Mouse (Mus musculus) left cerebral cortex, postnatal 14 days (tissue): ENCODE results near the gene Bahcc1. TPM values are rescaled to one million over a fixed set of nuclear protein-coding genes. Genes with fewer than 3 reads are reported as not detected.

Experiments used
- DNase-seq, 2 experiments: peaks; one replicate each; pipeline ENCODE4 v3.0.0; 2021 to 2022; ENCODE audit warnings: low spot score in 2 of 2, mixed read lengths in 1 of 2
- intact Hi-C: fragments of 180-260 bp; cut with DNase I; formaldehyde crosslinking; loops from one replicate; pipeline ENCODE4 v1.15.1; 2025
- total RNA-seq, 2 experiments: library from RNA; stranded (reverse); gene quantifications; 2 replicates each; pipeline ENCODE4 v1.2.3; 2021

Bahcc1 gene
- total RNA-seq, 2 experiments from 2014 or later: 16.4 to 17.6 TPM

DNA sequence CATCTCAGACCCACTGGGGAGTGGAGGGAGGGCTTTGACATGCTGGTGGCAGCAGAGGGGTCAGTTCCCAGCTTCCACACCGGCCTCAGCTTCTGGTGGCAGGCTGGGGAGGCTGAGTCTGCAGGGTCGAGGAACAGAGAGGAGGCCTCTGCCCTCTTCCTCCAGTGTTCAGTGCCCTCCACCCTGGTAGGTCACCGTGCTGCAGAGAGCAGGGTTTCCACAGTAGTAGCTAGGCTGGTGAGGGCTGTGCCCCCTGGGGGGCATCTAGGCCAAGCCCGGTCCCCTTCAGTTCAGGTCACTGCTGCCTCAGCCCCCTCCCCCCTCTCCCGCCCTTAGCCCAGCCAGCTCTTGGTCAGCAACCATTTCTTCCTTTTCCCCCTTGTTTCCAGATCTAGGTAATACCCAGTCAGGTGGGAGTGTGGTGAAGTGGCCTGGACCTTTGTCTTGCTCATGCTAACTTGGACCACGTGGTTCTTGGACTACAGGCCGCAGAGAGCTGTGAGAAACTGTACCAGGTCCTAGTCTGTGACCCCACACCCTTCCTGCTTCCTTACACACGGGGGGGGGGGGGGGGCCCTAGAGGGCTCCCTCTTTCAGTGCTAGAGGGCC is 6.1 kb downstream of the Bahcc1 start:
- intact Hi-C loops: no loop called here

GRCm38 (mm10) chr11:120239581-120239991 is 6.8 kb downstream of the Bahcc1 start:
- no peak for DNase-seq
- intact Hi-C loops: no loop called here

More for the DNA sequence above, 6.1 kb downstream of the Bahcc1 start:
- DNase-seq: no peak

DNA sequence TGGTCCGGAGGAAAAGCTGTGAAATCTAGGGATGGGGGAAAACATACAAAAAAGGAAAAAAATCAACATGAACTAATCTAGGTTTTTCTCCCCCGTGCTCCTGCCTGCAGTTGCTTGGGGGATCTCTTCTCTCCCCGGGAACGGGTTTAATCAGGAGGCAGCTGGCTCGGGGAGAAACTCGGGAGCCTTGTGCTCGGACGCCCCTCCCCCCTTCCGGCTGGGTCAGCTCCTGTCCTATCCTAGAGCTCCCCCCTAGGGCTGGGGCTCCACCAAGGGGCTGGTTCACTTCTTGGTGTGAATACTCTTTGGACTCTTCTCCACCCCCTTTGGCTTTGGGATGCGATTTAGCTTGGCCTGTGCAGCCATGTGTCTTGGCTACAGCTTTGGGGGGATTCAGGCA is 7.5 kb downstream of the Bahcc1 start:
- intact Hi-C loops: loop anchor here (2.0 kb wide), 1 partner anchor 65 kb away; no protein-coding TSS in a partner anchor
- peak in 1 of 2 experiments; percentile 77 for DNase-seq

GRCm38 (mm10) chr11:120240941-120241890 is 8.5 kb downstream of the Bahcc1 start:
- no peak for DNase-seq
- intact Hi-C loops: loop anchor here (2.0 kb wide), 1 partner anchor 64 kb away; no protein-coding TSS in a partner anchor

- intact Hi-C loops: loop anchor here (2.0 kb wide), 1 partner anchor 63 kb away; no protein-coding TSS in a partner anchor
- DNase-seq: no peak
Measured at GRCm38 (mm10) chr11:120241981-120242725, 9.4 kb downstream of the Bahcc1 start.

GRCm38 (mm10) chr11:120242726-120243530 is 10.2 kb downstream of the Bahcc1 start:
- intact Hi-C loops: no loop called here
- DNase-seq: no peak

- DNase-seq: no peak
- intact Hi-C loops: no loop called here
Measured at GRCm38 (mm10) chr11:120243531-120243820, 10.7 kb downstream of the Bahcc1 start.

DNA sequence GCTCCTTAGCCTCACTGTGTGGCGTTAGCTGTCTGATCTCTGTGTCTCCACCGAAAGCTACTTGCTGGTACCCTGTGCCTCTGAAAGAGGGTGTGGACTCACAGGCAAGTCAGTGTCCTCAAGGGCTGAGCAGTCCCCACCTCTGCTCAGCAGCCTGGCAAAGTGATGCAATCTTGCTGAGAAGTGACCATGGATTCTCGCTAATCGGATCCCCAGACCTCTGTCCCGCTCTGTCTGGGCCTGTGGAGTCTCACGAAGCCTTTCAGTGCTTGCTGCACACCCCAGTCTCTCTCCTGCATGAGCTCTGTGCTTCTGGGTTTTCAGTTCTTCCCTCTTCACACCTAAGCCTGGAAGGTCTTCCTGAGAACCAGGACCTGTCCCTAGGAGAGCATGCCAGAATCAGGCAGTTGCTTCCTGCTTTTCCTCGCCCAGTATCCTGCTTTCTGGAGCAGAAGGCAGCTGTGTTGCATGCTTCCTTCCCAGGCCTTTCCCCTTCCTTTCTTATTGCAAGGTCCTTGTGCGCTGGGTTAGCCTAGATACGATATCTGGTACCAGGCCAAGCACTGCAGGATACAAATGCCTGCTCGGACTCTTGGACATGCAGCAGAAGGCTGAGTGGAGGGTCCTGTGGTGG is 15.5 kb downstream of the Bahcc1 start:
- DNase-seq: no peak
- intact Hi-C loops: no loop called here

DNA sequence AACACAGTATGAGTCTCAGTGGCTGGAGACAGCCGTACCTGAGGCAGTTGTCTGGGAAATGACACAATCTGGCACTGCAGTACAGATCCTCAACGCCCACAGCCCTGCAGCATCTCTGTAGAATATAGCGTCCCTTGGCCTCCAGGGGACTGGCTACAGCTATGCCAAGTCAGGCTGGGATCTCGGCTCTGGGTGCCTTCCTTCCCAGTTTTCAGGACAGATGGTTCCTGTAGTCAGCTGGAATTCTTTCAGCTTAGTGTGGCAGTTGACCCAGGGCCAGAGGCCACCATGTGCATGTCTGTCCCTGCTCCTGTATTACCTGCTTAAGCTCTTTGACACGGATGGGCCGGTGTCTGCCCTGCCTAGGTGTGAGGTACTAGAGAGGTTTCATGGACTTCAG is 16.2 kb downstream of the Bahcc1 start:
- DNase-seq: no peak
- intact Hi-C loops: no loop called here

DNA sequence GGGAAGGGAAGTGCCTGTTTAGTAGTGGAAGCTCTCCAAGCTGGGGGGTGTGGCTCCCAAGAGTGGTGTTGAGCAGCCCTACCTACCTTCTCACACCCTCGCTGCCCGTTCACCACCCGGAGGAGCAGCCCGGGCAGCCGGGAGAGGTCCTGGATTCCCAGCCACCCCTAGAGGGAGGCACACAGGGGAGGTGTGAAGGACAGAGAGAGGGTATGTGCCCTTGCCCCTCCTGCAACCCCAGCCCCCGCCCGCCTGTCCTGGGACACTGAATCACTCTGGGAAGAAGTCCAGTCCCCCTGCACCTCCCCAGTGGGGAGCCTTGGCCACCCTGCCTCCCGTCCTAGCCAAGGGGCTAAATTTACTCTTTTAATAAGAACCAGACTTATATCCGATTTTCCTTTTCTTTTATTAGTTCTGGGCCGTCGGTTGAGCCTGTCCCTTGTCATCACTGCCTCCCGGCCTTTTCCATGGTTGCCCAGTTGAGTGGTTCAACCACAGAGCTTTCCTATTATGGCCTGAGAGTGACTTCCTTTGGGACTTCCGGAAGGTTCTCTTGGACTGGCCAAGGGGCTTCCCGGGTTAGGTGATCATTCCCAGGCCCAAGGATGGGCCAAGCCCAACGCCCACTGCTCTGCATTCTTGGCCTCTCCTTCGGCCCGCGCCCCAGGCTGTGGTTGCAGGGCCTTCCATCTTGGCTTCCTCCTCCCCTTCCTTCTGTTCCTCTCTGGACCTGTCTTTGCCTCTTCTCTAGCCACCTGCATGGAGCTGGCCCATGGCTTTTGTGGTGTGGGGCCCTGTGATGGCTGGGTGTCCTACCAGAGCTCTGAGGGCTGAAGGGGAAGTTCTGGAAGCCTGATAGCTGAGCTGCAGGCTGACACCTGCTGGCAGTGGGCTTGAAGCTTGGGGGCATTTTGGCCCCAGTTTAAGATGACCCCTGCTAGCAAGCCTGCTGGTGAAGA is 18.5 kb downstream of the Bahcc1 start:
- intact Hi-C loops: no loop called here
- no peak for DNase-seq

- DNase-seq: no peak
- intact Hi-C loops: no loop called here
Measured at GRCm38 (mm10) chr11:120251950-120252308, 19.2 kb downstream of the Bahcc1 start.

- intact Hi-C loops: no loop called here
- no peak for DNase-seq
Measured at GRCm38 (mm10) chr11:120252398-120252797, 19.7 kb downstream of the Bahcc1 start.

DNA sequence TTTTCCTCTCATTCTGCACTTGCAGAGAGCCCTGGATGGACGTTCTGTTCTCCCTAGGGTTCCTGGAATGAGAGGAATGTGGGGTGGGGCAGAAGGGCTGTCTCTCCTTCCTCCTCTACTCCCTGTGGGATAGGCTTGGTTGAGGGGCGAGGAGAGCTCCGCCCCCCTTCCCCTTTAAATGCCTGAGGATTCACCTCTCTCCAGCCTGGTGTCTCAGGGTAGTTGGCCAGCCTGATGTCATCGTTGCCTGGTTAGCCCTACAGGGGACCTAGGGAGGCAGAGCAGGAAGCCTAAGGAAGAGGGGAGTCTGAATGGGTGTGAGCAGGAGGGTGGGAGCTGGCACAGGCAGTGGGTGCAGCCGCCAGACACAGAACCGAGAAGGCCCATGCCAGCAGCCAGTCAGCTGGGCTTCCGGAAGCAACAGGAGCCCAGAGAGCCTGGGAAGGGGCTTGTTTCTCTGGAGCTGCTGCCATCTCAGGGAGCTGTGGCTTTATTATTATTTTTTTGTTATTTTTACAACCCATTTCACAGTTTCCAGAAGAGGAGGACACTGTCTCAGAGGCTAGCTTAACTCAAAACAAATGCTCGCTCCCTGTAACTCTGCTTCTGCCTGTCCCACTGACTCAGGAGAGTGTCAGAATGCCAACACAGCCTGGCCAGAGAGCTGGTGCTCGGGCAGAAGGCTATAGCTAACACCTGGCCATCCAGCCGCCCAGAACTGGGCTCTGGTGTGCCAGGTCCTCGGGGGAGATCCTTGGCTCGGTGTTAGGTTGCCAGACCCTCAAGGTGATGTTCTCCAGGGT is 20.3 kb downstream of the Bahcc1 start:
- DNase-seq: no peak
- intact Hi-C loops: no loop called here

GRCm38 (mm10) chr11:120253646-120254315 is 21.0 kb downstream of the Bahcc1 start:
- no peak for DNase-seq
- intact Hi-C loops: no loop called here

GRCm38 (mm10) chr11:120254420-120254819 is 21.7 kb downstream of the Bahcc1 start:
- no peak for DNase-seq
- intact Hi-C loops: no loop called here

DNA sequence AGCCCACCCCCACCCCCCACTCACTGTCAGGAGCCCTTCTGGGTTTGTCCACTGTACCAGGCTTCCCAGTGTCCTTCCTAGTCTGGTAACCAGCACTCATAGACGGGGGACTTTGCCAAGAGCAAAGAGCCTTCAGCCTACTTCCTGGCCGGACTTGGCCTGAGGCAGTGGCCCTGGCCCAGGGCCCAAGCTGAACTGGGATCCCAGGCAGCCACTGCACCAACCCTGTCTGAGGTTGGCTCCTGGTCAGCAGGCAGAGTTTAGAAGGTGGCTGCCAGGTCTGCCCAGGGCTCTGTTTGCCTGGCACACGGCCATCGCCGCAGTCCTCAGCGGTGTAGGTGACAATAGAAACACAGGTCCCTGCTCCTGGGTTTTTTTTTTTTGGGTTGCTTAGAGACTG is 22.3 kb downstream of the Bahcc1 start:
- intact Hi-C loops: no loop called here
- peak in 1 of 2 experiments; percentile 70 for DNase-seq
